Mouse (Mus musculus) effector memory CD4-positive, alpha-beta T cell, adult 7 months (primary cell): ENCODE results near the gene Lyzl6. TPM values are rescaled to one million over a fixed set of nuclear protein-coding genes. Genes with fewer than 3 reads are reported as not detected.

Experiments
- polyA plus RNA-seq: library from polyadenylated mRNA; unstranded; fragments of 100-300 nt; shearing (Covaris generic); gene quantifications from one replicate; pipeline ENCODE4 v1.2.1, GENCODE M21; 2017

Lyzl6 gene
- polyA plus RNA-seq, result not detected

GRCm38 (mm10) chr11:103638790-103639189, at the start of gene Lyzl6:
TSS of gene Lyzl6 (minus strand) at chr11:103638890.

GRCm38 (mm10) chr11:103649301-103649982, 10.8 kb upstream of the Lyzl6 start, which contains the start of gene Rprml:
TSS of gene Rprml (plus strand) at chr11:103649570.

GRCm38 (mm10) chr11:103621040-103621439, 17.6 kb downstream of the Lyzl6 start, which contains the start of gene Gm884:
TSS of gene Gm884 (minus strand) at chr11:103621140.

Other genes starting within 250 kb of the Lyzl6 start
- gene Plekhm1, start 226.2 kb downstream of the Lyzl6 start, polyA plus RNA-seq, result 24.9 TPM
- gene Lrrc37a, start 134.3 kb downstream of the Lyzl6 start, polyA plus RNA-seq, result 0.10 TPM
- gene Gm884, start 17.8 kb downstream of the Lyzl6 start, polyA plus RNA-seq, result 0.11 TPM
- gene Rprml, start 10.7 kb upstream of the Lyzl6 start, polyA plus RNA-seq, result not detected
- 113 TPM for gene Gosr2, start 59.0 kb upstream of the Lyzl6 start, polyA plus RNA-seq
- gene Wnt9b, start 110.9 kb upstream of the Lyzl6 start, polyA plus RNA-seq, result not detected
- 0.61 TPM for gene Wnt3, start 135.3 kb upstream of the Lyzl6 start, polyA plus RNA-seq